Mouse (Mus musculus): ENCODE results near the gene Rhobtb3. TPM values are rescaled to one million over a fixed set of nuclear protein-coding genes. Genes with fewer than 3 reads are reported as not detected.
"Not testable (repeated sequence)": the region's sequence is repeated elsewhere in the genome, so short reads cannot be mapped to it uniquely, and the experiment has no call there.

Gene Rhobtb3
- total and polyA plus RNA-seq, 2 experiments from 2014 or later = 14.0 to 52.0 TPM

DNA sequence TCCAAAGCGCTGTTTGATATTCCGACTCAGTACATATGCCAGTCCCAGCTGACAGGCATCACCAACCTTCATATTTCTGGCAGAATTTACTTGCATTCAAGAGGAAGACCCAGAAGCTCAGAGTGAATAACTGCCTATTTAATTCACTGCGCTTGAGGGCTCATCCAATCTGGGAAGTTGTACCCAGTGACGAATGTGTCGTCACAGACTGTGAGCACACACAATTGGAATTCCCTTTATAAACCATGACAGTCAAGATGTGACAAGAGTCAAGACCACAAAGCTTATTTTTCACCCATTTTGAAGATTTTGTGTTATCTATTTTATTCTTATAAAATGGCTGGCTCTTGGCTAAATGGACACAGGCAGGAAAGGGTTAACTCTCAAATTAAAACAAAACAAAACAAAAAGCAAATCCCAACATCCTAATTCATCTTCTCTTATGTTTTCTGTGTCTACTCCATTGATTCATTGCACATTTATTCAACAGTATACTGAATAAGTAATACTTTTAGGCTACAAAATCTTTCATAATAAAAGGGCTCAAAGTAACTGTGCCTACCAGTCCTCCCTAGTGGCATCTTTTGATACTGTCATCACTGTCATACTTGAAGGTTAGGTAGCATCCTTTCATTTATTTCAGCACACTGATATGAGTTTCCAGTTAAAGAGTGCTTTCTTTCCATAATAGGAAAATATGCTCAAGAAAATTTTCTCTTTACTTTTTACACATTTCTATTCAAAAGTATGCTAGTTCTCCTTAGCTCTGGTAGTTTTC lies 2.0 kb downstream of the Rhobtb3 start:
- ATAC-seq = peak; percentile 51
- DNase-seq = peak; percentile 74
- H3K9me3 ChIP-seq (ENCODE audit: low read length) = no peaks in the 10 kb centered on the region
- peak overlapping the region; percentile 14; the same call in 1 of the 2 replicates for H3K4me3 ChIP-seq (ENCODE audit: low read depth, low read length)
- H3K36me3 ChIP-seq (ENCODE audit: insufficient read depth) = peaks cover 4% of the 10 kb centered on the region
- no peak overlapping the region for H3K9ac ChIP-seq
- H3K27me3 ChIP-seq (ENCODE audit: insufficient read depth, low read length) = no peaks in the 10 kb centered on the region
- H3K4me2 ChIP-seq (ENCODE audit: low read depth) = peak overlapping the region; percentile 29
- no peak overlapping the region for H3K27ac ChIP-seq (ENCODE audit: low read depth, low read length)
- TF ChIP-seq CTCF (IDR thresholded peaks at IDR 0.05; ENCODE audit: low read depth) = peak; percentile 33
- peaks cover 5% of the 10 kb centered on the region; the same call in 1 of the 2 replicates for H3K4me1 ChIP-seq (ENCODE audit: insufficient read depth)
- 46% methylated on average over 5 of the region's 5 CpGs for WGBS

DNA sequence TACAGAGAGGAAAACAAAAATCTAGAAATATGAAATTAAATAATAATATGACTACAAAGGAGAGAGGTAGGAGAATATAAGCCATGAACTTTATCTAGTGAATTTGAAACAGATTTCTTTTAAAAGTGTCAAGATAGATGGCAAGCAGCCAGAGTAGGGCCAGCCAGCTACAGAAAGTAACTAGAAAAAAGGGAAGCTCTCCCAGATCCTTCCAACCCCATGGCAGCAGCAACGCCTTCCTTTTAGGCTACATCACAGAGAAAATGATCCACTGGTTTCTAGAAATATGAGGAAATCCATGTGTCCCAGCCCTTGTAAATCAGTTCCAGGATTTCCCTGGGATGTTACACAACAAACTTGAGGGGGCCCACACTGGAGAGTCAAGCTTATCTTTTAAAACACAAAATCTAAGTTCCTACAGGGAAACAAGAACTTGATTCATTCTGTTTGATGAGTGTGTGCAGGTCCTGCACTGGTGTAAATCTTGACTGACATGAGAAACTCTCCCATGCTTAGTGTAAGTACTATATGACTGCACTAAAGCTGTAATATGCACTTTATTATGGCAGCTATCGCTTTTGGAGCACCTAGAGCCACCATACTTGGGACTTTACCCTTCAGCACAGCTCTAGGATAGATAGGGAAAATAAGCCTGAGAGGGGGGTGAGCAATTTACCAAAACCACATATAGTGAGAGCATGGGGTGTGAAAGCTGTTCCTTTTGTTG lies 2.8 kb downstream of the Rhobtb3 start:
- Histone ChIP-seq H3K9me3 (ENCODE audit: low read length) (no peaks in the 10 kb centered on the region), H3K4me2 (ENCODE audit: low read depth) (peak overlapping the region; percentile 29), H3K36me3 (ENCODE audit: insufficient read depth) (peaks cover 4% of the 10 kb centered on the region), H3K27ac (ENCODE audit: low read depth, low read length) (no peak overlapping the region), H3K4me1 (ENCODE audit: insufficient read depth) (peaks cover 5% of the 10 kb centered on the region; the same call in 1 of the 2 replicates), H3K4me3 (ENCODE audit: low read depth, low read length) (no peak overlapping the region; the same call in 1 of the 2 replicates), H3K27me3 (ENCODE audit: insufficient read depth, low read length) (no peaks in the 10 kb centered on the region), H3K9ac (no peak overlapping the region)
- no peak for TF ChIP-seq CTCF (IDR thresholded peaks at IDR 0.05; ENCODE audit: low read depth)
- 69% methylated on average over 2 of the region's 2 CpGs for WGBS
- no peak for ATAC-seq
- DNase-seq = no peak

- Histone ChIP-seq H3K9ac (no peak overlapping the region), H3K4me2 (ENCODE audit: low read depth) (no peak overlapping the region), H3K4me3 (ENCODE audit: low read depth, low read length) (no peak overlapping the region), H3K9me3 (ENCODE audit: low read length) (no peaks in the 10 kb centered on the region), H3K4me1 (ENCODE audit: insufficient read depth) (no peaks in the 10 kb centered on the region), H3K27ac (ENCODE audit: low read depth, low read length) (no peak overlapping the region), H3K27me3 (ENCODE audit: insufficient read depth, low read length) (no peaks in the 10 kb centered on the region), H3K36me3 (ENCODE audit: insufficient read depth) (peaks cover 4% of the 10 kb centered on the region)
- no peak for TF ChIP-seq CTCF (IDR thresholded peaks at IDR 0.05; ENCODE audit: low read depth)
- ATAC-seq (no peak), DNase-seq (no peak)
- WGBS = 93% methylated on average over 5 of the region's 5 CpGs
Measured at GRCm38 (mm10) chr13:75938866-75939265, 4.9 kb downstream of the Rhobtb3 start.

DNA sequence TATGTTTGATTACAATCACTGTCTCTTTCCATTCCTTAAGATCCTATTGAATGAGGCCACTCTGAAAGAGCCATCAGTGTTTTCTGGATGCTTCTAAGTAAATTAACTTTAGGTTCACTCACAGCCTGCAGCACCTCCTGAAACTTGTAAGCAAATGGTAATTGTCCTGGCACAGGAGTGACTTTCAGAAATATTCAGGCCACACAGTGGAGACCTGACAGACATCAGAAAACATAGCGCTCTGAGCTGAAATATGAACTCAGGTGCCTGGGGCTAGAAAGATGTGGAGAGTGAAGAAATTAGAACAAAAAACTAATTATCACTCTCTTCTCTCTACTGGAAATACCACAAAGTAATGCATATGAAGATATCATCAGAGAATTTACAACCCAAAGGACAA lies 10.4 kb downstream of the Rhobtb3 start:
- 82% methylated on average over 1 of the region's 1 CpGs for WGBS
- Histone ChIP-seq H3K4me2 (ENCODE audit: low read depth) (no peak overlapping the region), H3K9me3 (ENCODE audit: low read length) (no peaks in the 10 kb centered on the region), H3K4me1 (ENCODE audit: insufficient read depth) (no peaks in the 10 kb centered on the region), H3K9ac (no peak overlapping the region), H3K4me3 (ENCODE audit: low read depth, low read length) (no peak overlapping the region), H3K27me3 (ENCODE audit: insufficient read depth, low read length) (no peaks in the 10 kb centered on the region), H3K36me3 (ENCODE audit: insufficient read depth) (peaks cover 16% of the 10 kb centered on the region), H3K27ac (ENCODE audit: low read depth, low read length) (no peak overlapping the region)
- no peak for TF ChIP-seq CTCF (IDR thresholded peaks at IDR 0.05; ENCODE audit: low read depth)
- no peak for ATAC-seq
- no peak for DNase-seq

DNA sequence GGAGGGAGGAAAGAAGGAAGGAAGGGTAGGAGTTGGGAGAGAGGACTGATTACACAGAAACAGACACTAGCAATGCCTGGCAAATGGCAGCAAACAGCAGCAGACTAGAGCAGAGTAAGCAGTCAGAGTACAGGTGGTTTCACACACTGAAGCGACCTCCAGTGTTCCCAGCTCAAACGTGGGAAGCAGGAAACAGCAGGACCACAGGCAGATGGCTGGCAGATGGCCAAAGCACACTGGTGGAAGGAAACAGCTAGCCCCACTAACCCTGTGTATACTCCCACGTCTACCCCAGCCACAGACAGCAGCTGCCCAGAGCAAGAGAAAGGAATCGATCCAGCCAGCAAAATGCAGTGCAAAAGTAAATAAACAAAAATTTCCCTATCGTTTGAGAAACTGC lies 12.7 kb downstream of the Rhobtb3 start:
- no peaks in the 10 kb centered on the region for H3K4me1 ChIP-seq (ENCODE audit: insufficient read depth)
- TF ChIP-seq CTCF (IDR thresholded peaks at IDR 0.05; ENCODE audit: low read depth) = no peak
- H3K4me3 ChIP-seq (ENCODE audit: low read depth, low read length) = no peak overlapping the region
- H3K27me3 ChIP-seq (ENCODE audit: insufficient read depth, low read length) = no peaks in the 10 kb centered on the region
- H3K4me2 ChIP-seq (ENCODE audit: low read depth) = no peak overlapping the region
- ATAC-seq = peak; percentile 68
- DNase-seq = peak; percentile 44
- peaks cover 12% of the 10 kb centered on the region; the same call in 1 of the 2 replicates for H3K36me3 ChIP-seq (ENCODE audit: insufficient read depth)
- H3K9ac ChIP-seq = no peak overlapping the region
- 9% methylated on average over 5 of the region's 5 CpGs for WGBS
- H3K9me3 ChIP-seq (ENCODE audit: low read length) = no peaks in the 10 kb centered on the region
- no peak overlapping the region for H3K27ac ChIP-seq (ENCODE audit: low read depth, low read length)

- 65% methylated on average over 2 of the region's 2 CpGs for WGBS
- Histone ChIP-seq H3K9ac (no peak overlapping the region), H3K27ac (ENCODE audit: low read depth, low read length) (no peak overlapping the region), H3K36me3 (ENCODE audit: insufficient read depth) (peaks cover 12% of the 10 kb centered on the region; the same call in 1 of the 2 replicates), H3K4me3 (ENCODE audit: low read depth, low read length) (no peak overlapping the region), H3K4me2 (ENCODE audit: low read depth) (no peak overlapping the region), H3K9me3 (ENCODE audit: low read length) (no peaks in the 10 kb centered on the region), H3K27me3 (ENCODE audit: insufficient read depth, low read length) (no peaks in the 10 kb centered on the region), H3K4me1 (ENCODE audit: insufficient read depth) (no peaks in the 10 kb centered on the region)
- DNase-seq = no peak
- no peak for TF ChIP-seq CTCF (IDR thresholded peaks at IDR 0.05; ENCODE audit: low read depth)
- no peak for ATAC-seq
Measured at GRCm38 (mm10) chr13:75930660-75931059, 13.1 kb downstream of the Rhobtb3 start.

- no peak for TF ChIP-seq CTCF (IDR thresholded peaks at IDR 0.05; ENCODE audit: low read depth)
- H3K4me2 ChIP-seq (ENCODE audit: low read depth) = no peak overlapping the region
- no peak overlapping the region for H3K27ac ChIP-seq (ENCODE audit: low read depth, low read length)
- no peaks in the 10 kb centered on the region for H3K4me1 ChIP-seq (ENCODE audit: insufficient read depth)
- no peak overlapping the region for H3K4me3 ChIP-seq (ENCODE audit: low read depth, low read length)
- H3K9me3 ChIP-seq (ENCODE audit: low read length) = no peaks in the 10 kb centered on the region
- no peaks in the 10 kb centered on the region for H3K27me3 ChIP-seq (ENCODE audit: insufficient read depth, low read length)
- WGBS = 95% methylated on average over 20 of the region's 20 CpGs
- H3K36me3 ChIP-seq (ENCODE audit: insufficient read depth) = peaks cover 12% of the 10 kb centered on the region; the same call in 1 of the 2 replicates
- DNase-seq (no peak), ATAC-seq (no peak)
- H3K9ac ChIP-seq = no peak overlapping the region
Measured at GRCm38 (mm10) chr13:75930023-75930422, 13.7 kb downstream of the Rhobtb3 start.

DNA sequence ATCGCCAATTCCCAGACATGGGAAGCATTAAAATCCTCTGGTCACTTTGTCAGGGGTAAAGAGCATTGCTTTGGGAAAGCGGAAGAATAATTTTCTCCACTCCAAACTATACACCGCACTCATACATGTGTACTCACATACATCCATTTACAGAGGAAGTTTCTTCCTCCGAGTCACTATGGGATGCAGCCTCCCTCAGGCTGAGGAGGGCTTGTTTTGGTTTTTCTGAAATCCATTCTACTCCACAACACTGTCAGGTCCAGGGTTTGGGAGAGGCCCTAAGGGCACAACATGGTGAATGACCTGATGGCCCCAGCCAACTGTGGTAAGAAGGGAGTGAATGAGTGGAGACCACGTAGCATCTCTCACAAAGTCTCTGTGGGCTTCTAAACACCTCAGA lies 14.7 kb downstream of the Rhobtb3 start:
- ATAC-seq; H3K4me3 ChIP-seq (ENCODE audit: low read depth, low read length); H3K27me3 ChIP-seq (ENCODE audit: insufficient read depth, low read length); DNase-seq; H3K4me1 ChIP-seq (ENCODE audit: insufficient read depth); H3K9ac ChIP-seq; H3K9me3 ChIP-seq (ENCODE audit: low read length); H3K4me2 ChIP-seq (ENCODE audit: low read depth); H3K27ac ChIP-seq (ENCODE audit: low read depth, low read length): not testable (repeated sequence)
- WGBS = 92% methylated on average over 5 of the region's 5 CpGs
- peaks cover 12% of the 10 kb centered on the region; the same call in 1 of the 2 replicates for H3K36me3 ChIP-seq (ENCODE audit: insufficient read depth)

All from forebrain, postnatal 0 days (tissue).